Mouse (Mus musculus) T-helper 2 cell (primary cell): ENCODE data around the gene Sgip1.

Experiments used
- in situ Hi-C: fragments of 300-600 bp; cut with MboI, MseI; formaldehyde crosslinking; loops from one replicate; pipeline ENCODE4 v1.15.1; 2025; ENCODE audit warnings: high pct_unique_total_duplicates

The Sgip1 gene

GRCm38 (mm10) chr4:103011823-103012222 is 270.7 kb downstream of the Sgip1 start:
- in situ Hi-C loops, result no loop called here

- in situ Hi-C loops, result no loop called here
Measured at GRCm38 (mm10) chr4:103013490-103013889, 272.4 kb downstream of the Sgip1 start.
